Mouse (Mus musculus): ENCODE data around the gene Ftl1. TPM values are rescaled to one million over a fixed set of nuclear protein-coding genes. Genes with fewer than 3 reads are reported as not detected.
A peak's percentile ranks its signal among the peaks of the same experiment; 100 is the strongest.

The Ftl1 gene
- polyA plus RNA-seq, 1 experiment = 3,506 TPM

DNA sequence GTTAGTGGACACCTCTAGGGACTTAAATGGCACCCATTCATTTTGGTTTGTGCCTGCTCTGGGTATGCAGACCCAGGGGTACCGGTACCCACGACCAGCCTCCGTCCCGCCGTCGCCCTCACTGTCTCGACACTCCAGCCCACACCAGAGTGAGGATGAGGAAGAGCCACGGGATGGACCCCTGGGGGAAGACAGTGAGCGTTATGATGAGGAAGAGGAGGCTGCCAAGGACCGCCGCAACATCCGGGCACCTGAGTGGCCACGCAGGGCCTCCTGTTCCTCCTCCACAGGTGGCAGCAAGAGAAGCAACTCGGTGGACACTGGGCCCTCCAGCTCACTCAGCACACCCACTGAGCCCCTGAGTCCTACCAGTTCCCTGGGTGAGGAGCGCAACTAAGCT lies 4.7 kb downstream of the Ftl1 start:
- Histone ChIP-seq H3K4me3 (ENCODE audit: insufficient read depth, low read length) (no peak overlapping the region), H3K27ac (ENCODE audit: insufficient read depth, low read length) (no peak overlapping the region), H3K4me1 (ENCODE audit: control insufficient read depth, insufficient read depth, low read length) (no peaks in the 10 kb centered on the region)
- TF ChIP-seq POLR2A (IDR thresholded peaks at IDR 0.05; ENCODE audit: low read depth, low read length) = no peak
- TF ChIP-seq CTCF (IDR thresholded peaks at IDR 0.05; ENCODE audit: borderline replicate concordance, insufficient read depth, low read length) = no peak

DNA sequence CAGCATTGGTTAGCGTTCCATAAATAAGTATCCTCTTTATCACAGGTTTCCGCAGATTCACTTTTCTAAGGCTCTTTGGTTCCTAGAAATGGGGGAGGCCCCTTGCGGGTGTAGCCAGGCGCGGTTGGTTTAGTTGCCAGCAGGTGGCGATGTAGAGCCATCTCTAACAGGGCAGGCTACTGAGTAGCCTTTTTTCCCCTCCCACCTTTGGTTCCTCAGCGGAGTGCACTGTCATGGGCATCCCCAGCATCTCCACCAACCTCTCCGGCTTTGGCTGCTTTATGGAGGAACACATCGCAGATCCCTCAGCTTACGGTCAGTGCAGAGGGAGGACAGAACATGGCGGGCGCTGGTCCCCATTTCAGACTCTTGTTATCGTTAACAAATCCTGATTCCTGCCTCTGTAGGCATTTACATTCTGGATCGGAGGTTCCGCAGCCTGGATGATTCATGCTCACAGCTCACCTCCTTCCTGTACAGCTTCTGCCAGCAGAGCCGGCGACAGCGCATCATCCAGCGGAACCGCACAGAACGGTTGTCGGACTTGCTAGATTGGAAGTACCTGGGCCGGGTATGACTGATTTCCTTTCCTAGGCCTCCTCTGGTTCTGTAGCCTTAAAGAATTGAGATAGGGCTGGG lies 8.2 kb downstream of the Ftl1 start:
- TF ChIP-seq CTCF (IDR thresholded peaks at IDR 0.05; ENCODE audit: borderline replicate concordance, insufficient read depth, low read length) (peak; percentile 41), POLR2A (IDR thresholded peaks at IDR 0.05; ENCODE audit: low read depth, low read length) (no peak)
- H3K27ac ChIP-seq (ENCODE audit: insufficient read depth, low read length) = no peak overlapping the region
- H3K4me1 ChIP-seq (ENCODE audit: control insufficient read depth, insufficient read depth, low read length) = no peaks in the 10 kb centered on the region
- no peak overlapping the region for H3K4me3 ChIP-seq (ENCODE audit: insufficient read depth, low read length)

DNA sequence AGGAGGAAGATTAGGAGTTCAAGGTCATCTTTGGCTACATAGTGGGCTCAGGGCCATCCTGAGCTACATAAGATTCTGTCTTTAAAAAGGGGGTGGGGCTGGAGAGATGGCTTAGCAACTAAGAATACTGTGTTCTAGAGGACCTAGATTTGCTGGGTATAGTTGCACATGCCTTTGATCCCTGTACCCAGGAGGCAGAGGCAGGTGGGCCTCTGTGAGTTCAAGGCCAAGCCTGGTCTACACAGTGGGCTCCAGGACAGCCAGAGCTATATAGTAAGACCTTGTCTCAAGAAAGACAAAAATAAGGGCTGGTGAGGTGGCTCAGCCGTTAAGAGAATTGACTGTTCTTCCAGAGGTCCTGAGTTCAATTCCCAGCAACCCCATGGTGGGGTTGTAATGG lies 9.7 kb downstream of the Ftl1 start:
- Histone ChIP-seq H3K27ac (ENCODE audit: insufficient read depth, low read length) (no peak overlapping the region), H3K4me3 (ENCODE audit: insufficient read depth, low read length) (no peak overlapping the region), H3K4me1 (ENCODE audit: control insufficient read depth, insufficient read depth, low read length) (no peaks in the 10 kb centered on the region)
- no peak for TF ChIP-seq CTCF (IDR thresholded peaks at IDR 0.05; ENCODE audit: borderline replicate concordance, insufficient read depth, low read length)
- TF ChIP-seq POLR2A (IDR thresholded peaks at IDR 0.05; ENCODE audit: low read depth, low read length) = no peak

- TF ChIP-seq POLR2A (IDR thresholded peaks at IDR 0.05; ENCODE audit: low read depth, low read length) (no peak), CTCF (IDR thresholded peaks at IDR 0.05; ENCODE audit: borderline replicate concordance, insufficient read depth, low read length) (peak; percentile 26; the same call in 1 of the 2 replicates)
- H3K4me3 ChIP-seq (ENCODE audit: insufficient read depth, low read length) = no peak overlapping the region
- no peak overlapping the region for H3K27ac ChIP-seq (ENCODE audit: insufficient read depth, low read length)
- H3K4me1 ChIP-seq (ENCODE audit: control insufficient read depth, insufficient read depth, low read length) = no peaks in the 10 kb centered on the region
These were observed 12.2 kb downstream of the Ftl1 start for GRCm38 (mm10) chr7:45447325-45447990.

DNA sequence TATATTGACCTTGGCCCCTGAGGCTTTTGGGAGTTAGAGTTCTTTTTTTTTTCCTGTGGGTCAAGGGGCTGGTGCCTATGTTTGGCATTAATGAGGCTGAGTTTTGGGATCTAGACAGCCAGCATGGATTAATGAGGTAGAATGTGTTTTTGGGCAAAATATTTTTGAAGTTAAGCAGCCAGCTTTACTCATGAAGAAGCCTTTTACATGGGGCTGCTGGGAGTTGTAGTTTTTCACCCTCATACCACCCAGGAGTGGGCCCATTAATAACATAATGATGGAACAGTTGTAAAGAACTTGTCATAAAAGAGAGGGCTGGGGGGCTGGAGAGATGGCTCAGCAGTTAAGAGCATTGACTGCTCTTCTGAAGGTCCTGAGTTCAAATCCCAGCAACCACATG lies 13.1 kb downstream of the Ftl1 start:
- Histone ChIP-seq H3K4me3 (ENCODE audit: insufficient read depth, low read length) (no peak overlapping the region), H3K27ac (ENCODE audit: insufficient read depth, low read length) (no peak overlapping the region), H3K4me1 (ENCODE audit: control insufficient read depth, insufficient read depth, low read length) (no peaks in the 10 kb centered on the region)
- no peak for TF ChIP-seq CTCF (IDR thresholded peaks at IDR 0.05; ENCODE audit: borderline replicate concordance, insufficient read depth, low read length)

DNA sequence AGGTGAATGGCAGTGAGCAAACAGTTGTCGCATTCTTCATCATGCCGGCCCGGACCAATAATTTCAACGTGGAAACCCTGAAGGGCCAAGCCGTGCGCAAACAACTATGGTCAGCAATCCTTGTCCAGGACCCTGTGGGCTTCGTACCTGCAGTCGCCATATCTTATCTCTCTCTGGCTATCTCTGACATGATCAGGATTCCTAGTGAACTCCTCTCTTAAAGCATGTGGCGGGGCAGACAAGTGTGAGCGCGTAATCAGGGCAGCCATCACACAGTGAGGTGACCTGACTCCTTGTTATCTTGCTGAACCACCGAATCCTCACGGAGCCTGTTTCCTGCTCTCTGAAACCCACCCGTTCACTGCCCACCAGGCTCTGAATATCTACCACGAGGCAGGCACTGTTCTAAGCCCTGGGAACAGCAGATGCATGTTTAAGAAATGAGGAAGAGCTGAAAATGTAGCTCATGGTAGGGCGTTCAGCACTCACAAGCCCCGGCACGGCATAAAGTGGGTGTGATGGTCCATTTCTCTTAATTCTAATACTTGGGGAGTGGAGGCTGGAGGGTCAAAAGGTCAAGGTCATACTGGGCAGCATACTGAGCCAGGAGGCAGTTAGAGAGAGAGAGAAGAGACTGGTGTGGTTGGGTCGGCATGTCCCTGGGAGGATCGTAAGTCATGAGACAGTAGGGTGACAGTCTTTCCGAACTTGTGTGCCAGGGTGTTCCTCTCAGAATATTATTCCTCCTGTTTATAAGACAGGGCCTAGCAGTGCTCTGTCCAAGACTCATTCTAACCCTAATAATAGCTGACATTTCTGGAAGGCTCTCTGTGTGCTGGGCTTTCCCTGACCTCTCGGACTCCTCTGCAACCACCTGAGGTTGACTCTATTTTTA lies 15.9 kb downstream of the Ftl1 start:
- no peak overlapping the region for H3K4me3 ChIP-seq (ENCODE audit: insufficient read depth, low read length)
- H3K4me1 ChIP-seq (ENCODE audit: control insufficient read depth, insufficient read depth, low read length) = no peaks in the 10 kb centered on the region
- H3K27ac ChIP-seq (ENCODE audit: insufficient read depth, low read length) = no peak overlapping the region
- no peak for TF ChIP-seq CTCF (IDR thresholded peaks at IDR 0.05; ENCODE audit: borderline replicate concordance, insufficient read depth, low read length)
- TF ChIP-seq POLR2A (IDR thresholded peaks at IDR 0.05; ENCODE audit: low read depth, low read length) = no peak

DNA sequence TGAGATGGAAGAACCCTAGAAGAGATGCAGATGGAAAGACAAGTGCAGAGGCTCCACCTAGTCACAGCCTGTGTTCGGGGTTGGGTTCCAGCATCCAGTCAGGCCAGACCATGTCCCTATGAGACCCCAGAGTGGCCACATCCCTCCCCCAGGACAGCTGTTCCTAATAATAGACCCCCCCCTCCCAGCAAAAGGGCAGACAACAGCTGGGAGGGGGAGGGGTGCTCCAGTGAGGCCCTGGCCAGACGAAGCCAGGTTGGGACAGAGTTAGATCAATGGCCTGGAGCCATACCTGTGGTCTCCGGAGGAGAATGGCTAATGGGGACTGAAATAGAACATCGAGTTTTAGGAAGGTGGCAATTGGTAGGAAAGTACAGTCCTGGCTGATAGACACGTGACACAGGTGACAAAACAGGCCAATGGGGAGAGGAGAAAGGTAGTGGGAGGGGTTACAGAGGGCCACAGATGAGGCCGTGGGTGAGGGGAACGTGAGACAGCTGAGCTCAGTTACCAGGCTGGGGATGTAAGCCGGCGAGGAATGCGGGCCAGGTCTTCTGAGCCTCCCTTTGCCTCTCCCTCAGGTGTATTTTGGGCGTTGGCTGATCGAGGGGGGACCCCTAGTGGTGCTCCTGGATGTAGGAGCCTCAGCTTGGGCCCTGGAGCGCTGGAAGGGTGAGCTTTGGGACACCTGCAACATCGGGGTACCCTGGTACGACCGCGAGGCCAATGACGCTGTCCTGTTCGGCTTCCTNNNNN lies 22.0 kb downstream of the Ftl1 start, which contains the start of gene Ruvbl2:
Ruvbl2 (minus strand) TSS at position 576 of the 756 bp plus-strand sequence.
- 0 out of 2 replicates have a peak, but pooled peaks cover 5% of the 10 kb centered on the region for H3K4me1 ChIP-seq (ENCODE audit: control insufficient read depth, insufficient read depth, low read length)
- H3K27ac ChIP-seq (ENCODE audit: insufficient read depth, low read length) = no peak within 1 kb of the TSS
- TF ChIP-seq CTCF (IDR thresholded peaks at IDR 0.05; ENCODE audit: borderline replicate concordance, insufficient read depth, low read length) (no peak), POLR2A (IDR thresholded peaks at IDR 0.05; ENCODE audit: low read depth, low read length) (no peak)
- H3K4me3 ChIP-seq (ENCODE audit: insufficient read depth, low read length) = no peak within 1 kb of the TSS

- 0 out of 2 replicates have a peak, but pooled peaks cover 5% of the 10 kb centered on the region for H3K4me1 ChIP-seq (ENCODE audit: control insufficient read depth, insufficient read depth, low read length)
- H3K27ac ChIP-seq (ENCODE audit: insufficient read depth, low read length) = no peak overlapping the region
- TF ChIP-seq POLR2A (IDR thresholded peaks at IDR 0.05; ENCODE audit: low read depth, low read length) = no peak
- no peak for TF ChIP-seq CTCF (IDR thresholded peaks at IDR 0.05; ENCODE audit: borderline replicate concordance, insufficient read depth, low read length)
- H3K4me3 ChIP-seq (ENCODE audit: insufficient read depth, low read length) = no peak overlapping the region
These were observed 22.6 kb downstream of the Ftl1 start for GRCm38 (mm10) chr7:45437046-45437445.

DNA sequence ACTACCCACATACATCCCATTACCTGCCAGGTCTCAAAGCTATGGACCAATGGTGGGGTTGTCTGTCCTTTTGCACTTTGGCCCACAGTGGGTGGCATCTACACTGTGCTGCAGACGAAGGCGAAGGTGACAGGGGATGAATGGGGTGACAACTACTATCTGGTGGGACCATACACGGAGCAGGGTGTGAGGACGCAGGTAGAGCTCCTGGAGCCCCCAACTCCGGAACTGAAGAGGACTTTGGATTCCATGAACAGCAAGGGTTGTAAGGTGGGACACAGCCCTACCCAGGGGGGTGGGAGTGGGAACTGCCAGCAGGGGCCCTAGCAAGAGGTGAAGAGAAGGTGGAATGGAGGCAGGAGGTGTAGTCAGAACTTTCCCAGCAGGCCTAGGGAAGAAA lies 23.2 kb downstream of the Ftl1 start:
- Histone ChIP-seq H3K4me1 (ENCODE audit: control insufficient read depth, insufficient read depth, low read length) (0 out of 2 replicates have a peak, but pooled peaks cover 5% of the 10 kb centered on the region), H3K4me3 (ENCODE audit: insufficient read depth, low read length) (no peak overlapping the region), H3K27ac (ENCODE audit: insufficient read depth, low read length) (no peak overlapping the region)
- no peak; the same call in 1 of the 2 replicates for TF ChIP-seq POLR2A (IDR thresholded peaks at IDR 0.05; ENCODE audit: low read depth, low read length)
- TF ChIP-seq CTCF (IDR thresholded peaks at IDR 0.05; ENCODE audit: borderline replicate concordance, insufficient read depth, low read length) = no peak
